9 mouse cellular contexts compared by ENCODE assay signal in genomic region chr5:3646539-3646938, GRCm38 (mm10). TPM values are rescaled to one million over a fixed set of nuclear protein-coding genes. Genes with fewer than 3 reads are reported as not detected.
DNase-seq lines count a peak whose midpoint lies in the region; ATAC-seq and TF ChIP-seq lines count a peak whose summit lies in the region.
"Had no signal": no experiment of that assay in that cellular context is flagged by ENCODE, and none has a peak within 500 bp of the region (broad histone marks: within the 10 kb centered on the region; RNA-seq: fewer than 3 reads in every experiment).

No protein-coding gene starts in this region.

- no peak for ATAC-seq in embryonic facial prominence, embryonic 11.5 days (replicated peaks; ENCODE audit: insufficient number of reproducible peaks, low FRiP score, low TSS enrichment, low read depth)
- ATAC-seq in hindbrain, embryonic 15.5 days (ENCODE audit: low FRiP score, low read depth), result no peak
- no peak for ATAC-seq in midbrain, embryonic 16.5 days

- H3K4me2 ChIP-seq in embryonic facial prominence, embryonic 11.5 days (ENCODE audit: low read depth, low read length), result peak overlapping the region; percentile 56
- H3K4me2 ChIP-seq in hindbrain, embryonic 15.5 days, result peak overlapping the region; percentile 64
- peak overlapping the region; percentile 58 for H3K4me2 ChIP-seq in midbrain, embryonic 16.5 days (ENCODE audit: low read length)

- H3K27ac ChIP-seq in layer of hippocampus, adult 2 months, result peak overlapping the region; percentile 96; the same call in 1 of the 2 replicates
- H3K27ac ChIP-seq in embryonic facial prominence, embryonic 11.5 days (replicated peaks; ENCODE audit: low read depth, low read length), result no peak overlapping the region
- H3K27ac ChIP-seq in hindbrain, embryonic 15.5 days (replicated peaks), result 0 out of 2 replicates have a peak overlapping the region, but pooled peaks have one; percentile 90
- H3K27ac ChIP-seq in midbrain, embryonic 16.5 days (ENCODE audit: low read length), result no peak overlapping the region

- no peaks in the 10 kb centered on the region for H3K27me3 ChIP-seq in embryonic facial prominence, embryonic 11.5 days (ENCODE audit: control insufficient read depth, insufficient read depth, low read length)
- no peaks in the 10 kb centered on the region for H3K27me3 ChIP-seq in hindbrain, embryonic 15.5 days
- no peaks in the 10 kb centered on the region for H3K27me3 ChIP-seq in midbrain, embryonic 16.5 days (ENCODE audit: control insufficient read depth, insufficient read depth, low read depth, low read length)

- H3K4me1 ChIP-seq in embryonic facial prominence, embryonic 11.5 days (ENCODE audit: control insufficient read depth, insufficient read depth, low read length), result no peaks in the 10 kb centered on the region
- H3K4me1 ChIP-seq in hindbrain, embryonic 15.5 days (replicated peaks), result peaks cover 19% of the 10 kb centered on the region
- H3K4me1 ChIP-seq in midbrain, embryonic 16.5 days (ENCODE audit: control insufficient read depth, insufficient read depth, low read length), result peaks cover 12% of the 10 kb centered on the region

- H3K9ac ChIP-seq in embryonic facial prominence, embryonic 11.5 days (replicated peaks; ENCODE audit: low read length), result peak overlapping the region; percentile 91
- H3K9ac ChIP-seq in hindbrain, embryonic 15.5 days, result peak overlapping the region; percentile 86
- H3K9ac ChIP-seq in midbrain, embryonic 16.5 days (ENCODE audit: low read depth, low read length), result peak overlapping the region; percentile 47; the same call in 1 of the 2 replicates

- no peaks in the 10 kb centered on the region for H3K9me3 ChIP-seq in embryonic facial prominence, embryonic 11.5 days (replicated peaks; ENCODE audit: control insufficient read depth, low read length)
- H3K9me3 ChIP-seq in hindbrain, embryonic 15.5 days, result no peaks in the 10 kb centered on the region
- H3K9me3 ChIP-seq in midbrain, embryonic 16.5 days (replicated peaks; ENCODE audit: control insufficient read depth, low read length, poor library complexity, severe bottlenecking), result no peaks in the 10 kb centered on the region

- no peak for TF ChIP-seq CTCF in layer of hippocampus, adult 2 months (conservative IDR thresholded peaks at IDR 0.05)

- no peak for DNase-seq in layer of hippocampus, adult 2 months (ENCODE audit: low spot score in 2 of 2)
- no peak for DNase-seq in layer of hippocampus, adult 9-10 months (ENCODE audit: low spot score)
- DNase-seq in embryonic facial prominence, embryonic 11.5 days (ENCODE audit: low spot score), result no peak
- DNase-seq in layer of hippocampus, postnatal 10 days (ENCODE audit: low spot score in 2 of 2), result no peak
- no peak for DNase-seq in left cerebral cortex, adult 11 months (ENCODE audit: low spot score)
- no peak for DNase-seq in cerebellum, adult 9-10 months

- H3K36me3 ChIP-seq in embryonic facial prominence, embryonic 11.5 days (replicated peaks; ENCODE audit: control insufficient read depth, insufficient read depth, low read depth, low read length), result peaks cover 2% of the 10 kb centered on the region
- peaks cover 20% of the 10 kb centered on the region for H3K36me3 ChIP-seq in hindbrain, embryonic 15.5 days
- peaks cover 6% of the 10 kb centered on the region for H3K36me3 ChIP-seq in midbrain, embryonic 16.5 days (ENCODE audit: control insufficient read depth, insufficient read depth, low read length)

- WGBS in embryonic facial prominence, embryonic 11.5 days, result 33% methylated on average over 6 of the region's 6 CpGs
- WGBS in hindbrain, embryonic 15.5 days, result 27% methylated on average over 6 of the region's 6 CpGs
- 23% methylated on average over 6 of the region's 6 CpGs for WGBS in midbrain, embryonic 16.5 days

- peak overlapping the region; percentile 62 for H3K4me3 ChIP-seq in layer of hippocampus, adult 2 months
- H3K4me3 ChIP-seq in embryonic facial prominence, embryonic 11.5 days (ENCODE audit: low read depth, low read length), result peak overlapping the region; percentile 98
- peak overlapping the region; percentile 98 for H3K4me3 ChIP-seq in hindbrain, embryonic 15.5 days
- peak overlapping the region; percentile 98 for H3K4me3 ChIP-seq in midbrain, embryonic 16.5 days (ENCODE audit: low read depth, low read length)

RNA-seq across cellular contexts. Expression of gene Tmbim7, which starts 4.4 kb away (rescaled TPM):
- not detected for total RNA-seq in layer of hippocampus, adult 2 months (2021)
- not detected in 2 replicates for polyA plus RNA-seq in embryonic facial prominence, embryonic 11.5 days (2014; fragmentation: Nextera tagmentation; extraction: Ambion mirVana)
- polyA plus RNA-seq in hindbrain, embryonic 15.5 days (2015; fragmentation: Nextera tagmentation; extraction: Ambion mirVana), result not detected in 2 replicates
- not detected in 2 replicates for polyA plus RNA-seq in midbrain, embryonic 16.5 days (2015; fragmentation: Nextera tagmentation; extraction: Ambion mirVana)
- not detected for total RNA-seq in layer of hippocampus, postnatal 10 days (2021)
- total RNA-seq: left cerebral cortex, postnatal 36 days had no signal

RNA-seq across cellular contexts. Expression of gene Gatad1, which starts 10.4 kb away (rescaled TPM):
- 100 to 1,000 TPM; 102 to 108 TPM for total RNA-seq in layer of hippocampus, adult 2 months (2021)
- polyA plus RNA-seq in embryonic facial prominence, embryonic 11.5 days (2014; fragmentation: Nextera tagmentation; extraction: Ambion mirVana), result 69.9 and 74.9 TPM in 2 replicates
- polyA plus RNA-seq in hindbrain, embryonic 15.5 days (2015; fragmentation: Nextera tagmentation; extraction: Ambion mirVana), result 60.6 and 62.3 TPM in 2 replicates
- polyA plus RNA-seq in midbrain, embryonic 16.5 days (2015; fragmentation: Nextera tagmentation; extraction: Ambion mirVana), result 59.9 and 62.9 TPM in 2 replicates
- 100 to 1,000 TPM; 112 to 131 TPM for total RNA-seq in layer of hippocampus, postnatal 10 days (2021)

RNA-seq across cellular contexts. Expression of gene Rbm48, which starts 50.2 kb away (rescaled TPM):
- 10 to 100 TPM; 11.2 to 14.1 TPM for total RNA-seq in layer of hippocampus, adult 2 months (2021)
- 16.3 and 17.3 TPM in 2 replicates for polyA plus RNA-seq in embryonic facial prominence, embryonic 11.5 days (2014; fragmentation: Nextera tagmentation; extraction: Ambion mirVana)
- 15.5 and 16.6 TPM in 2 replicates for polyA plus RNA-seq in hindbrain, embryonic 15.5 days (2015; fragmentation: Nextera tagmentation; extraction: Ambion mirVana)
- 16.5 and 17.8 TPM in 2 replicates for polyA plus RNA-seq in midbrain, embryonic 16.5 days (2015; fragmentation: Nextera tagmentation; extraction: Ambion mirVana)
- total RNA-seq in layer of hippocampus, postnatal 10 days (2021), result 10 to 100 TPM; 11.2 to 12.7 TPM

RNA-seq across cellular contexts. Expression of gene Pex1, which starts 50.7 kb away (rescaled TPM):
- 10 to 100 TPM; 28.4 to 30.7 TPM for total RNA-seq in layer of hippocampus, adult 2 months (2021)
- polyA plus RNA-seq in embryonic facial prominence, embryonic 11.5 days (2014; fragmentation: Nextera tagmentation; extraction: Ambion mirVana), result 13.3 and 13.4 TPM in 2 replicates
- 22.6 and 23.0 TPM in 2 replicates for polyA plus RNA-seq in hindbrain, embryonic 15.5 days (2015; fragmentation: Nextera tagmentation; extraction: Ambion mirVana)
- 26.2 TPM in 2 replicates for polyA plus RNA-seq in midbrain, embryonic 16.5 days (2015; fragmentation: Nextera tagmentation; extraction: Ambion mirVana)
- total RNA-seq in layer of hippocampus, postnatal 10 days (2021), result 10 to 100 TPM; 22.9 to 27.5 TPM

Comparison
In these comparisons a context has a peak if more than half of its experiments do, and no peak if none do; other contexts are left out.
1. H3K27ac ChIP-seq: peak in layer of hippocampus, adult 2 months (single experiment) and hindbrain, embryonic 15.5 days (single experiment); none in embryonic facial prominence, embryonic 11.5 days (single experiment) and midbrain, embryonic 16.5 days (single experiment).
2. Peak in every context shown above with its lines, with median percentiles within 50 percentile points of each other: H3K4me3 ChIP-seq, H3K4me2 ChIP-seq and H3K9ac ChIP-seq.